Mouse (Mus musculus) heart, embryonic 14.5 days (tissue): Measurements from ENCODE around the gene E030025P04Rik. TPM values are rescaled to one million over a fixed set of nuclear protein-coding genes. Genes with fewer than 3 reads are reported as not detected.

Experiments
- ATAC-seq: fragments of 200-750 bp; cut with Nextera tagmentation; 2 replicates; pipeline ENCODE4 v1.8.0; 2017; ENCODE audit warnings: low read depth, moderate TSS enrichment; ENCODE audit not compliant: insufficient number of reproducible peaks, insufficient read depth, low FRiP score
- H3K27ac ChIP-seq, 2 experiments: fragments of 200-500 bp in 1 of 2; fragments of 300-500 bp in 1 of 2; sonication (generic) in 1 of 2; replicated peaks in 1 of 2; 2 replicates each; pipeline ENCODE4 v1.5.1; 2012 to 2014; ENCODE audit warnings: low read depth in 2 of 2, low read length in 2 of 2, control low read depth in 1 of 2, mild to moderate bottlenecking in 1 of 2, mixed read lengths in 1 of 2; ENCODE audit not compliant: control insufficient read depth in 1 of 2, insufficient read depth in 1 of 2
- H3K27me3 ChIP-seq: fragments of 300-500 bp; sonication (generic); 2 replicates; pipeline ENCODE4 v1.6.1; 2014; ENCODE audit warnings: mild to moderate bottlenecking, low read length, control low read depth; ENCODE audit not compliant: control insufficient read depth, insufficient read depth
- H3K36me3 ChIP-seq: fragments of 300-500 bp; sonication (generic); 2 replicates; pipeline ENCODE4 v1.6.1; 2014; ENCODE audit warnings: mild to moderate bottlenecking, control low read depth, low read length, mixed read lengths; ENCODE audit not compliant: control insufficient read depth, insufficient read depth
- H3K4me1 ChIP-seq, 2 experiments: fragments of 200-500 bp in 1 of 2; fragments of 300-500 bp in 1 of 2; sonication (generic) in 1 of 2; 2 replicates each; pipeline ENCODE4 v1.6.1; 2012 to 2014; ENCODE audit warnings: low read length in 2 of 2, control low read depth in 1 of 2, mixed read lengths in 1 of 2; ENCODE audit not compliant: control insufficient read depth in 2 of 2, insufficient read depth in 2 of 2
- H3K4me2 ChIP-seq: fragments of 300-500 bp; sonication (generic); 2 replicates; pipeline ENCODE4 v1.6.1; 2014; ENCODE audit warnings: mild to moderate bottlenecking, low read length
- H3K4me3 ChIP-seq, 2 experiments: fragments of 200-500 bp in 1 of 2; fragments of 300-500 bp in 1 of 2; sonication (generic) in 1 of 2; 2 replicates each; pipeline ENCODE4 v1.5.1; 2012 to 2014; ENCODE audit warnings: low read length in 2 of 2, mild to moderate bottlenecking in 2 of 2, control low read depth in 1 of 2, low read depth in 1 of 2, moderate library complexity in 1 of 2; ENCODE audit not compliant: control insufficient read depth in 1 of 2, insufficient read depth in 1 of 2
- H3K9ac ChIP-seq: fragments of 300-500 bp; sonication (generic); 2 replicates; pipeline ENCODE4 v1.6.1; 2014; ENCODE audit warnings: mild to moderate bottlenecking, low read length
- H3K9me3 ChIP-seq: fragments of 300-500 bp; sonication (generic); 2 replicates; pipeline ENCODE4 v1.6.1; 2016; ENCODE audit warnings: low read length, control low read depth; ENCODE audit not compliant: control insufficient read depth
- WGBS: fragments of 180-500 bp; shearing (Covaris S2); extraction: QIAGEN DNeasy Blood & Tissue Kit; methylation state at CpG from one replicate; pipeline ENCODE4 v1.1.7; 2014; 5-methylcytosine and 5-hydroxymethylcytosine counted together
- polyA plus RNA-seq: library from polyadenylated mRNA; unstranded; fragments of >200 nt; fragmentation: Nextera tagmentation; extraction: Ambion mirVana; gene quantifications from 2 replicates; pipeline ENCODE4 v1.2.1, GENCODE M21; 2014

Gene E030025P04Rik
- polyA plus RNA-seq, 1 experiment from 2014 or later, result not detected

GRCm38 (mm10) chr11:109100266-109100665 is 43.9 kb downstream of the E030025P04Rik start:
- H3K36me3 ChIP-seq, result no peaks in the 10 kb centered on the region
- no peak overlapping the region for H3K4me2 ChIP-seq
- WGBS, result 82% methylated on average over 6 of the region's 6 CpGs
- H3K27me3 ChIP-seq, result peaks cover 80% of the 10 kb centered on the region
- no peak overlapping the region for H3K27ac ChIP-seq
- H3K9ac ChIP-seq, result no peak overlapping the region
- peaks cover 8 to 12% of the 10 kb centered on the region in 2 experiments; a peak in 3 of 4 replicates for H3K4me1 ChIP-seq
- no peaks in the 10 kb centered on the region for H3K9me3 ChIP-seq
- ATAC-seq, result no peak
- H3K4me3 ChIP-seq, result no peak overlapping the region

GRCm38 (mm10) chr11:109091821-109092220 is 52.3 kb downstream of the E030025P04Rik start:
- no peak overlapping the region for H3K4me2 ChIP-seq
- peaks cover 37% of the 10 kb centered on the region for H3K27me3 ChIP-seq
- 21% methylated on average over 5 of the region's 5 CpGs for WGBS
- 0 out of 4 replicates have a peak, but pooled peaks cover 0 to 9% of the 10 kb centered on the region in 2 experiments for H3K4me1 ChIP-seq
- H3K36me3 ChIP-seq, result no peaks in the 10 kb centered on the region
- no peaks in the 10 kb centered on the region for H3K9me3 ChIP-seq
- H3K4me3 ChIP-seq, result no peak overlapping the region
- H3K9ac ChIP-seq, result no peak overlapping the region
- no peak overlapping the region for H3K27ac ChIP-seq
- no peak for ATAC-seq

Other genes with a start within 250 kb of the E030025P04Rik start
- 0.93 and 2.6 TPM in 2 replicates for gene Axin2, start 224.0 kb downstream of the E030025P04Rik start, polyA plus RNA-seq
- 0.66 and 0.82 TPM in 2 replicates for gene Rgs9, start 153.8 kb upstream of the E030025P04Rik start, polyA plus RNA-seq
- gene Gna13, start 218.5 kb upstream of the E030025P04Rik start, polyA plus RNA-seq, result 24.7 and 27.0 TPM in 2 replicates